Mouse (Mus musculus): Measurements from ENCODE around the gene Actg1. TPM values are rescaled to one million over a fixed set of nuclear protein-coding genes. Genes with fewer than 3 reads are reported as not detected.

The Actg1 gene
- total RNA-seq, 2 experiments from 2014 or later, result 861 to 883 TPM

- peak; percentile 68 to 84 for DNase-seq (ENCODE audit: low spot score in 2 of 2)
Measured at GRCm38 (mm10) chr11:120348684-120349370, 485 bp upstream of the Actg1 start.

- peak; percentile 8 to 9 for DNase-seq (ENCODE audit: low spot score in 2 of 2)
Measured at GRCm38 (mm10) chr11:120347301-120347700, 1.0 kb downstream of the Actg1 start.

GRCm38 (mm10) chr11:120346383-120347034, 1.8 kb downstream of the Actg1 start:
- DNase-seq (ENCODE audit: low spot score in 2 of 2), result peak; percentile 8 to 12

GRCm38 (mm10) chr11:120345067-120345681, 3.2 kb downstream of the Actg1 start:
- peak; percentile 6 to 15 for DNase-seq (ENCODE audit: low spot score in 2 of 2)

GRCm38 (mm10) chr11:120344310-120344920, 3.9 kb downstream of the Actg1 start:
- DNase-seq (ENCODE audit: low spot score in 2 of 2), result peak; percentile 6 to 12

GRCm38 (mm10) chr11:120343519-120344309, 4.6 kb downstream of the Actg1 start:
- peak; percentile 11 to 14 for DNase-seq (ENCODE audit: low spot score in 2 of 2)

GRCm38 (mm10) chr11:120342656-120343160, 5.6 kb downstream of the Actg1 start:
- DNase-seq (ENCODE audit: low spot score in 2 of 2), result peak in 1 of 2 experiments; percentile 6

- DNase-seq (ENCODE audit: low spot score in 2 of 2), result no peak
Measured at GRCm38 (mm10) chr11:120341661-120342060, 6.7 kb downstream of the Actg1 start.

- DNase-seq (ENCODE audit: low spot score in 2 of 2), result peak; percentile 4 to 13
Measured at GRCm38 (mm10) chr11:120339978-120340513, 8.3 kb downstream of the Actg1 start.

- peak; percentile 4 to 8 for DNase-seq (ENCODE audit: low spot score in 2 of 2)
Measured at GRCm38 (mm10) chr11:120338786-120339185, 9.6 kb downstream of the Actg1 start.

GRCm38 (mm10) chr11:120337447-120337846, 10.9 kb downstream of the Actg1 start:
- DNase-seq (ENCODE audit: low spot score in 2 of 2), result peak; percentile 5 to 6

GRCm38 (mm10) chr11:120335431-120336021, 12.8 kb downstream of the Actg1 start:
- peak; percentile 9 to 13 for DNase-seq (ENCODE audit: low spot score in 2 of 2)

GRCm38 (mm10) chr11:120320156-120320555, 28.2 kb downstream of the Actg1 start:
- peak; percentile 4 to 13 for DNase-seq (ENCODE audit: low spot score in 2 of 2)

- peak; percentile 5 to 12 for DNase-seq (ENCODE audit: low spot score in 2 of 2)
Measured at GRCm38 (mm10) chr11:120319310-120319709, 29.0 kb downstream of the Actg1 start.

GRCm38 (mm10) chr11:120317456-120317855, 30.9 kb downstream of the Actg1 start:
- DNase-seq (ENCODE audit: low spot score in 2 of 2), result peak in 1 of 2 experiments; percentile 4

- peak; percentile 9 to 16 for DNase-seq (ENCODE audit: low spot score in 2 of 2)
Measured at GRCm38 (mm10) chr11:120316690-120317254, 31.6 kb downstream of the Actg1 start.

- peak; percentile 71 to 85 for DNase-seq (ENCODE audit: low spot score in 2 of 2)
Measured at GRCm38 (mm10) chr11:120315832-120316689, 32.3 kb downstream of the Actg1 start.

GRCm38 (mm10) chr11:120315416-120315761, 33.0 kb downstream of the Actg1 start:
- peak; percentile 10 to 15 for DNase-seq (ENCODE audit: low spot score in 2 of 2)
